Mouse (Mus musculus): ENCODE results near the gene Znrf4.

The Znrf4 gene

DNA sequence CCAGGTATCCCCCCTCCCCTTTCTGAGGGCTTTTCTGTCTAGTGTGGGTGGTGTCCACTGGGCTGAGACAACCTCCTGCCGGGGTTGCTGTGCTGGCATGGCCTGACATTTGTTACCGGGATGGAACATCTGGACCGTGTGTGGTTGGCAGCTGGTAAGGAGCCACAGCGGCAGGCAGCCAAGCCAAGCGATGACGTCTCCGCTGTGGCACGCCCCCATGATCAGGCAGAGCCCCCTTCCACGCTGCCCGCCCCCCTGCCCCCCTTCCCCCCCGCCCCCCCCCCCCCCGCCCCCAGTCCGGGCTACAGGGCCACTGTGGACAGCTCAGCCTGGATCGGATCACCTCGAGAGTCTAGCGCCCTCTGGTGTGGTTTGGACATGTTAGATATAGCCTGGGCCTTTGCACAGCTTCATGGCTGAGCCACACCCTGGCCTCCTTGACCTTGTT, 24.8 kb downstream of the Znrf4 start:
- peak; percentile 51 for DNase-seq

DNA sequence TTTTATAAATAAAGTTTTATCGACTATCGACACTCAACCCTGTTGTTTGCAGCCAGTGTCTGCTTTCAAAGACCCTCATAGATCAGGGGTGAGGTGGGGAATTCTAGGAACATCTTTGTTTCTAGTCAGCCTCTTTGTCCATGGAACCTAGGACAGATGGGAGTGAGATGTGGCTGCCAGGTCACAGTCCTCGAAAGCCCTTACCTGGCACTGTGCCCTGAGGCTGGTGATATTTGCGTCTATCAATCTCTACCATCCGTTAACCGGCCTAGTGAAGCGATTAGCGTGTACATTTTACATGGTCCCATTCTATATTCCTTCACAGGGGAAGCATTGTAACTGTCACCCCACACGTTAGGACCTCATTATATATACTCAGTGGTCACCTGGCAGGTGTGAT, 26.3 kb downstream of the Znrf4 start:
- no peak for DNase-seq

DNA sequence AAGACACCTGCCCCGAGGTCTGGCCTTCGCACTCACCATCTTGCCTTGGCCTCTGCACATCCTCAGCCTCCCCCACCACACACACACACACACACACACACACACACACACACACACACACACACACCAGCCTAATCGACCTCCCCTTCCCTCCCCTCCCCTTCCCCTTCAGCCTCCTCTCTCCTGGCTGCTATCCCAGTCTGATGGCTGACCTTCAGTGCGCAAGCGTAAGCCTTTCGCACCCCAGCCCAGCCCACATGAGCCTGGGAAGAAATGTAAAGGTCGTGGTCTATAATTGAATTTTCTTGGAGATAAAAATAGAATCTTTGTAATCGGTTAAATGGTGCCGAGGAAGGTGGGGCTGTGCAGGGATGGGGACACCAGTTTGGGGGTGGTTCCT, 27.1 kb downstream of the Znrf4 start:
- DNase-seq, result no peak

DNA sequence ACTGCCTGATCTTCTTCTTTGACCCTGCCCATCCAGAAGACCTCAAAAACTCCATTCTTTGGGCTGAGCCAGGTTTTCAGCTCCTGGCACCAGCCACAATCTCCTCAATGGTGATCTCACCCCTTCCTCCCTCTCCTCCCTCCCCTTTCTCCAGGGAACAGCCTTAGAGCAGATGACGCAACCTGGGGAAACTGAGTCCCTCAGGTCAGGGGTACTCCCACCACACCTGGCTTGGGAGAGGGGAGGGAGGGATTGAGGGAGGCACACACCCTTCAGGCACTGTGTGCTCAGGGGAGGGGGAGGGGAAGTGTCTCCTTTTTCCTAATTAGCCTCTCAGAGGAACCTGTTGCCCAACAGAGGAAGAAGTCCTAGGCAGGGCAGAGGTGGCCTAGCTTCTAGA, 29.6 kb downstream of the Znrf4 start:
- DNase-seq, result no peak

DNA sequence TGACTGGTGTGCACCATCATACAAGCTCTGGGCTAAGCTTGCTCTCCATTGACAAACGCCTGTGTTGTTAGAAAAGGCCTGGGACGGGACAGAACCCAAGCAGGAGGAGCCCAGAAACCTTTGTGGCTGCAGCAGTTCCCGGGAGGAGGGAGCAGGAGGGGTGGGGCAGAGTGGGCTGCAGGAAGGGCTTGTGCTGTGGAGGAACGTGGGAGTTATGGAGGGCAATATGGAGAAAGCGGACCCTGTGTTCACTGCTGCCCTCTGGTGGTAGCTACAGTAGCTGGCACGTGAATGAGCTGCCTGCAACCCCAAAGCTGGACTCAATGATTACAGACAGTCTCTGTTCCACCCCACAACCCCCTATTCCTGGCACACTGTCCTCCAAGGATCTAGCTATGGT, 32.9 kb downstream of the Znrf4 start:
- peak; percentile 77 for DNase-seq

DNA sequence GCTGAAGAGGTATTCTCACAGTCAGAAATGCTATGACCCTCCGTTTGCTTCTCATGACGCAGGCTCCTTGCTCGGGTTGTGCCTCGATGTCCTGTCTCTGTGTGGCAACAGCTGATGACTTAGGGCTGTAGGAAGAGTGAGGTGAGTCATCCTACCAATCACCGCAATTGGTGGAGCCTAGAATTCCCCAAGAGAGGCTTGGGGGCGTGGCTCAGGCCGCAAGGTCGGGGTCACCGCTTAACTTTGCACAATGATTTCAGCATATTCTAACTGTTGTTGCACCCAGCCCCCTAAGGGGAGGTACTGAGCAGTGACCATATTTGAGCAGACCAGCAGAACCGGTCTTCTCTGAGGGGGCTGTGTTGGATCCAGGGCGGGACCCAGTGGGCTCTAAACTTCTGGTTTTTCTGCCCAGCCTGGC, 34.0 kb downstream of the Znrf4 start:
- DNase-seq, result no peak

DNA sequence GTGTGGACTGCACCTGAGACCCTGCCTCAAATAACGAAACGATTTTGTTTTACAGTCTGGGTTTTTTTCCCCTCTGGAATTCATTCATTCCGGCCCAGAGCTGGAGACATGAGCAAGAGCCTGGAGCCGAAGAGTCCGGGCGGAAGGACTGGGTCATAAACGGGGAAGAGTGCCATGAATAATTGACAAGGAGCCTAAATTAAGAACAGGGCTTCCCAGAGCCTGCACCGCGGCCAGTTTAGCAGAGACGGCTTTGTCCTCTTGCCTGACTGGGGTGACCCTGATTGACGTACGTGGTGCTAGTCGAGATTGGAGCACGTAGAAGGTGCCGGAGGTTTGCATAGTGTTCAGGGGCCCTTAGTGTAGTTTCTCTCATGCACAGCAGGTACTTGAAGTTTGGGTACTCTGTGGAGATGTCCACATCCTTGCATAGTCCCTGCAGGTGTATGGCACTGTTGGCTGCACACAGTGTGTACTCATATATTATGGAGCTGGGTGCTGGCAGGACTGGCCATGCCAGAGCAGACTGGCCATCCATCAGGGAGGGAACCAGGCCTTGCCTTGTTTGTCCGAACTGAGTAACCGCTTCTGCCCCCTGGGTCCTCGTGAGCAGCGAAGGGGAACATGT, 34.9 kb downstream of the Znrf4 start:
- no peak for DNase-seq

DNA sequence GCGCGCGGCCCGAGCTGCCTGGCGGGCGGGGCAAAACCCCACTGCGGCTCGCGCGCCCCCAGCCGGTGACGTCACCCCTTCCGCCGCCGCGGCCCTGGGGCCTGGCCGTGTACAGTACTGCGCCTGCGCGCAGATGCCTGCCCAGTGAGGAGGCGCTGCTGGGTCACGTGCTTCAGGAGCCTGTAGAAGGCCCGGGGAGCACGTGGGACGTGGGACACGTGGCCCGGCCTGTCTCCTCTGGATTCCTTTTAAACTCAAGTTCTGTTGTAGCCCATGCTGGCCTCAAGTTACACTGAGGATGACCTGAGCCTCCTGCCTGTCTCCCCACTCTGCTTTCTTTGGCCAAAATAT, 35.9 kb downstream of the Znrf4 start, which contains the start of gene Ptprs:
TSS of gene Ptprs (minus strand) at position 82 of the 351 bp plus-strand sequence.
- DNase-seq, result peak; percentile 83

DNA sequence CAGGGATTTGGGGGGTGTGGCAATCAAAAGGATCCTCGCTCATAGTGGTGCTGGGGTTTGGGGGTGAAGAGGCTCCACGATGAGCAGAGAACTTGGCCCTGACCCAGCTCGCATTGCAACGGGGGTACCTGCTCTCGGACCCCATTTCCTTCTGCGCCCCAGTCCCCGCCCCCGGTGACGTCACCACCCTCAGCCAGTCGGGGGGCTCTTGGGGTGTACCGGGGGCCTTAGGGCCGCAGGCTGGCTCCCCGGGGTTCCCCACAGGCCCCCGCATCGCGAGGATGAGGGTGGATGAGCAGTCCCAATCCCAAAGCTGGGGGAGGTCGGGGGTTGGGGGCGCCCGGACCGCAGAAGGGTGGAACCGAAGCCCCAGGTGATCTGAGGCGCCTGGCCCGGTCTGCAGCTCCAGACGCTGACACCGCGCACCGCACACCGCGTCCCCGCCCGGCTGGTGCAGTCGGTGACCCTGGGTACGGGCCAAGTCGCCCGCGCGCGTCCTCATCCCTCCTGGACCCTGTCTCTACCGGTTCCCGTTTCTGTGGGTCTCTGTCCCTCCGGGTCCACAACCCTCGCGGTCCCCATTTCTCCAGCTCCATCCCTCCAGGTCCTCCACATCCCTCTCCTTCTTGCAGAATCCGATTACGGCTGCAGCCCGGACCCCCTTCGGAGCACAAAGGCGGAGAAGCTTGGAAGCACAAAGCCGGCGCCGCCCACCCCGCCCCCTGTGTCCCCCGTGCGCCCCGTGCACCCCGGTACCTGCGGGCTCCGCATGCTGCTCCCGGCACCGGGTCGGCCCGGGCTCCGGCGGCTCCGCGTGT, 36.4 kb downstream of the Znrf4 start:
- no peak for DNase-seq

DNA sequence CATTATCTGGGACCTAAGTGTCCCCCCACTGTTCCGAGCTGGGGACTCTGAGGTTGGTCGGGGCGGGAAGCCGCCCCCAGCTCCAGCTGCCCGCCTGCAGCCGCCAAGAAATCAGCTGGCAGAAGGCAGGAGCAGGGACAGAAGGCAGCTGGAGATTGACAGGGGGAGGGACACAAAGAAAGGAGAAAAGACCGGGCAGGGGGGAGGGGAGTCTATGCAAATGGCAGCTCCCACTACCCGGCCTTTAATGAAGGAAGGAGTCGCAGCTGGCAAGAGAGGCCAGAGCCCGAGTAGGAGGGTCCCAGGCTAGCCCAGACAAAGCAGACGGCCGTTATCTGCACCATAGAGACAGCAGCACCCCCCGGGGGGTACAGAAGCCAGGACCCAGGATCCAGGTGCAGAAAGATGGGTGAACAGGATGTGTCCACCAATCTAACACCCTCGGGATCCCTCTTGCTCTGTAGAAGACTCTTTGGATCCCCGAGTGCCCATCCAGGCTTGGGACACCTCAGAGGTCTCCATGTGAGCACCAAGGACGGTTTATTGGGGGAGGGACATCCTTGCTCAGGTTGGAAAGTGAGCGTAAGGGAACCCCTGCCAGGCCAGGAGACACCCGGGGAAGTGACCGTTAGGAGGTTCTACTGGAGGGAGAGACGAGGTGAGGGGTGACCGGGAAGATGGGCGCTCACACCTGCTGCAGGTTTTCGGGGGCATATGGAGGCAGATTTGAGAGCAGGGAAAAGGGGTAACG, 37.2 kb downstream of the Znrf4 start:
- DNase-seq, result no peak

DNA sequence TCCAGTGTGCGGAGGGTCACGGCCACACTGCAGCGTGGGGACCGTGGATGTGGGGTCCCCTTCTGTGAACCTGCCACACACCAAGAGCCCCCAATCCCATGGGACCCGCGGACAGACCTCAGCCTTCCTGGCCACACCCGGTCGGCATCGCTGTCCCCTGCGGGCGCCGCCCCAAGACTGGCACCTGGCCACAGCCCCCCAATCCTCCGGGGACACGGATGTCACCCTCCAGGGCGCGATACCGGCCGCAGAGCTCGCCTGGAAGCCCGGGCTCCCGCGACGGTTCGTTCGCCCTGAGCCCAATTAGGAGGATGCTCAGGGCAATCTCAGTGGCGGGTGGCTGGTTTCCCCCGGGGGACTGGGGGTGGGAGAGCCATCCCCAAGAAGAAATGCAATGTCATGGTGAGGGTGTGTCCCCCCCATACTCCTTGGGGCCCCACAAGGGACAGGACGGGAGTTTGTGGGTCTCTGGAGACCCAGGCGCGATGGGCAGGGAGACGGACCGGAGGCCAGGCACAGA, 37.9 kb downstream of the Znrf4 start:
- no peak for DNase-seq

DNA sequence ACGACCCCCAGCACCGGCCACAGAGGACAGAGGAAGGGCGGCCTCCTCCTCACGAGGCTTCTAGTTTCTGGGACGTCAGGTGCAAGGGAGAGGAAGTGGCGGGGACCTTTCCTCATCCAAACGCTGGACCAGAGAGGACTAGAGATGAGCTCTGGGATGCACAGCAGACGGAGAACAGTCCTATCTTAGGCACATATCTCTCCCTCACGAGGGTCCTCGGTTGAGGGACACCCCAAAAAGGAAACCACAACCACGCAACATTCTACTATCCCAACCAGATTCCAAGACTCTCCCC, 38.7 kb downstream of the Znrf4 start:
- DNase-seq, result no peak

DNA sequence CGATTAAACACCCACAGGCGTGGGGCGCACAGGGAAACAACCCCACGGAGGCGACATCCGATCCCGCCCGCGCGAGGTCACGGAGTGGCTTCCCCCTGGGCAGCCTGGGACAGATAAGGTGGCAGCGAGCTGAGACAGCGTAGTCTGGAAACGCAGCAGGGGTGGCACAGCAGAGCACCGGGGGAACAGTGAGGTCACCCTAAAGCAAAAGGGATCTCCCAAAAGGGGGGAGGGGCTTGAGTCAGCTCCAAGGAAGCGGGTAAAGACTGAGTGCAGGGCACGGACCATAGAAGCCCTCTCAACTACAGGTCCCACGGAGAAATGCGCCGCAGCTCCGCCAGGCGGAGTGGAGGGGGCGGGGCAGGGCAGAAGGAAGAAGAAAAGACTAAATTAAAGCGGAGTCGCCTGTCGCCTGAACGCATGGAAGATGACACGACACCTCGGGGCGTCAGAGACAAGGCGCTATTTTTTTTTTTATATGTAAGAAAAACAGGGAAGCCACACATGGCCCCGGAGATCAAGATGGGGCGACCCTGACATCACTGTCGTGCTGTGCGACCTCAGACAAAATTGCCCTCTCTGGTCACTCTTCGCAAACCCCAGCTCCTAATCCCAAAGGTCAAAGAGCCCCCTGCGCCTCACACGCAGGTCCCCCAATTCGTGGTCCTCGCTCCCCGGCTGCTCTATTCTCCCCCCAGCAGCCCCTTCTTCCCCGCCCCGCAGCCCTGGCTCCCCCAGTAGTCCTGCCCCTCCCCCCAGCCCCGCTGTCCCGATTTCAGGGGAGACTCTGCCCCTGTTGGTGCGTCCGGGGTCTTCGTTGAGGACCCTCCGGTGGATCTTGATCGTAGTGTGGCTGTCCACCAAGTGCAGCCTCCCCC, 39.3 kb downstream of the Znrf4 start:
- DNase-seq, result peak; percentile 50

DNA sequence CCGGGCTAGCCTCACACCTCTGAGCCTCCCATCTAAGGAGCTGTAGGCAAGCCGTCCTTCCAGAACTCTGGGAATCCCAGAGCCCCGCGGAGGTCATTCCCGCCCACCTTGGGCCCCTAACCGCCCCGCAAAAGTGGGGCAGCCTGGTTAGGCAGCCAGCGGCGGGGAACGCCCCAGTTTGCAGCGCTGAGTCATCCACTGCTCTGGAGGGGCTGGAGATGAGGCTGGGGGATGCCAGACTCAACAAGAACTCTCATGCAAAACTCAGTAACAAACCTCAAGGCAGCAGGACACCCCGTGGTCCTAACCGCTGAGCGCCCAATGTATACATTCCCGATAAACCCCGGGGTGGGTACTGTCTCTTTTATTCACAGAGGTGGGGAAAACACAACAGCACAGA, 40.1 kb downstream of the Znrf4 start:
- DNase-seq, result no peak

DNA sequence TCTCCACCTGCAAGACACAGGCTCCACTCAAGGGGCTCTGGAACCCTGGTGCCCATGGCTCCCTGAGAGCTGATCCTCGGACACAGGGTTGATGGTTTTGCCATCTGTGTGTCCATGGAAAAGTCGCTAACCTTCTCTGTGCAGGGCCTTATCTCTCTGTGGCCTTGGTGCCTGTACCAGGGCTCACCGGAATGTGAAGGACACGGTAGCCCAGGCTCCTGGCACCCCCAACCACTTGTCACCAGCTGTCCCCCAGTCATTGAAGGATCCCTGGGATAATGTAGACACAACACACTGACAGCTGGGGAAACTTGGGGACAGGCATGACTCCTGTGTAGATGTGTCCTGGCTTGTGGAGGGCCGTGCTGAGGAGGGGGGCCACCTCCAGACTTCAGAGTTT, 41.1 kb downstream of the Znrf4 start:
- DNase-seq, result no peak

DNA sequence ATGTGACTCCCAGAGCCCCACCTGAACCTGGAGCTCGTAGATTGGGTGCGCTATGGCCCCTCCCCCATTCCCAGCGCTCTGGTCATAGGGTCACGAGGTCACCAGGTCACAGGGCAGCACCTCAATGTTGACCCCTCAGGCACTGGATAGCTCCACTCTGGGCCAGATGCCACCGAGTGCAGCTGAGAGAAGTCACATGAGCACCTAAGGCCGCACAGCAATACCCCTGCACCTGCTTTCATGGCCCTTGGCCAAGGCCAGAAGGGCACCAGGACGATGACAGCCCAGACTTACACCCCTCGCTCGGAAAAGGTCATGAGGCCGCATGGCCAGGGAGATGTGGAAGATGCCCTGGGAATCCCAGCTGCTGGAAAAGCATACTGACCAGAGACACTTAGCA, 41.7 kb downstream of the Znrf4 start:
- no peak for DNase-seq

DNA sequence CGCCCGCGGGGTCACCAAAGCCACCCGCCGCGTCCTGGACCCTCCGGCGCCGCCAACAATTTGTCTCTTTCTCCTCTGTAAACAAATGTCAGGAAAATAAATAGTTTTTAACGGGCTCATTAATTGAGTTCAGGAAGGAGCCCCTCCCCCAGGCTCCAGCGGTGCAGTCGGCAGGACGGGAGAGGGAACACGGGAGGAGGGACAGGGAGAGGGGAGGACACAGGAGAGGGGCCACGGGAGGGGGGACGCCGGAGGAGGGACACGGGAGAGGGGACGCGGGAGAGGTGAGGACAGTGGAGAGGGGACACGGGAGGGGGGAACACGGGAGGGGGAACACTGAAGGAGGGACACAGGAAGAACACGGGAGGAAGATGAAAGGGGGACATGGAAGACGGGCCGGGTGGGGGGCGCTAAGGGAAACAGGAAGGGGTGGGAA, 42.2 kb downstream of the Znrf4 start:
- no peak for DNase-seq

DNA sequence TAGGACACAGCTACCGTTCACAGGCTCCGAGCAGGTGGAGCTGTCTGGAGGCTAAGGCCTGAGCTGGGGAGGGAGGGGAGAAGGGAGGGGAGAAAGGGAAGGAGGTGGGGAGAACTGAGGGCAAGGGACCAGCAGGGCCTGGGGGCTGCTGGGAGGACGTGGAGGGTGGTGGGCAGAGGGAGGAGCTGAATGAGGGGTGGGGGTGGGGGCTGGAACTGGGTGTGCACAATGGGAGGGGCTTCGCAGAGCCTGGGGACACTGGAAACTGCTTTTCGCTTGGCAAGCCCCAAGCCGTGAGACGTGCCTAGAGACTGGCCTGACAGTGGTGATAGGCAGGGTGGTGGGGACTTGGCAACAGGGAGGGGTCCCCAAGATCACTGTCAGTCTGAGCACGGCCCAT, 43.0 kb downstream of the Znrf4 start:
- DNase-seq, result no peak

DNA sequence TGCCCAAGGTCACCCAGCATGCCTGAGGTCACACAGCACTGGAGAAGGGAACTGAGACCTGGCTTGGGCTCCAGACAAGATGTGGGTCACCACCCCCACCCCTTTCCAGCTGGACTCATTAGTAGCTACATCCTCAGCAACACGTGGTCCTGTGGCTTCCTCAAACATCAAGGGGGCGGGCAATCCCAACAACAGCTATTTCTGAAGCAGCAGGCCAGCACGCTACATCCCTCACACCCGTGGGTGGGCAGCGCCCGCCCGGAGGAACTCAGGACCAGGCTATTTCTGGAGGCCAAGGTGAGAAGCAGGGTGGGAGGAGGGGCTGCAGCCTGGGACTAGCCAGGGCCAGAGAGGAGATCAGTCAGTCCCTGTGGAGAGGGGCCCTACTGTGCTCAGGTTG, 43.4 kb downstream of the Znrf4 start:
- DNase-seq, result no peak

DNA sequence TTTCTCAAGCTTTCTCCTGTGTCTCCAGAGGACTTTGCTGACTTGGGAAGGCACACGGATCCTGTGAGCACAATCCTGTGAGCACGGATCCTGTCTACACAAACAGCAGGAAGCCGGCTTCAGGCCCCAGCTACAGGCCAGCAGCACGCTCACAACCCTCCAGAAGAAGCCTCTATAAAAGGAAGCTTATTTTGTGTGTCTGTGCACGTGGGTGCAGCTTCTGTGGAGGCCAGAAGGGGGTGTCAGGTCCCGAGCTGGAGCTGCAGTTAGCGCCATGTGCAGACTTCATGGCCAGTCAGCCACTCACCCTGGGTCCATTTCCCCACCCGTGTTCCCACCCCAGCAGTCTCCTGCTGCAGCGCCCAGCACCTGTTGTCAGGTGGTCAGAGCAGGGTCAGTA, 43.9 kb downstream of the Znrf4 start:
- no peak for DNase-seq

DNA sequence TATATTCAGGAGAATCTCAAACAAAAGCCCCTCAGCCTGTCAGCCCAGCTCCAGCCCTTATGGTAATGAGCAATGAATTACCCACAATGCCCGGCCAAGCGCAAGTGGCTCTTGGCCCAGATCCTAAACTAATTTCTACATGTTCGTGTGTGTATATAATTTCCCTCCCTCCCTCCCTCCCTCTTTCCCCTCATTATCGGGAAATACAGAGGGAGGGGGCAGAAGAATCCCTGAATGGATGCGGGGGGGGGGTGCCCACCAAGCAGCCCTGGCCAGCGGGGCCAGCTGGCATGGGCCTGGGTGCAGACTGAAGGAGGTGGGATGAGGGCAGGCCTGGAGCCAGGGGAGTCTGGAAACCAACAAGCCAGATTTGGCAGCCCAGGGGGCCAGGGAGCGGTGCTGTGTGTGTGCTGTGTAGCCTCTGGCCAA, 44.8 kb downstream of the Znrf4 start:
- DNase-seq, result peak; percentile 62

DNA sequence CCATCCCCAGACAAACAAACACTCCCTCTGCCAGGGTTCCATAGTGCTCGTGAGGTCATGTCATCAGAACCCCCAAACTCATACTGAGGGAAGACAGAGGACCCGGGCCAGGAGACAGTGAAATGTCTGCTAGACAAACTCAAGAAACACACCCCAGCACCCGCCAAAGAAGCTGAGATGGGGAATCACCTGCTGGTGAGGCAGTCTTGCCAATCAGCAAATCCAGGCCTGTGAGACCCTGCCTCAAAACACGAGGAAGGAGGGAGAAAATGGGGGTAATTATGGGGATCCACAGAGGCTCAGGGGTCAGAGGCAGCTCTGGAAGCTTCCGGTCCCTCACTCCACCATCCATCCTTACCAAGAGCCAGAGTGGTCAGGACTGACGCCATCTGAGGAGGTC, 45.5 kb downstream of the Znrf4 start:
- no peak for DNase-seq

DNA sequence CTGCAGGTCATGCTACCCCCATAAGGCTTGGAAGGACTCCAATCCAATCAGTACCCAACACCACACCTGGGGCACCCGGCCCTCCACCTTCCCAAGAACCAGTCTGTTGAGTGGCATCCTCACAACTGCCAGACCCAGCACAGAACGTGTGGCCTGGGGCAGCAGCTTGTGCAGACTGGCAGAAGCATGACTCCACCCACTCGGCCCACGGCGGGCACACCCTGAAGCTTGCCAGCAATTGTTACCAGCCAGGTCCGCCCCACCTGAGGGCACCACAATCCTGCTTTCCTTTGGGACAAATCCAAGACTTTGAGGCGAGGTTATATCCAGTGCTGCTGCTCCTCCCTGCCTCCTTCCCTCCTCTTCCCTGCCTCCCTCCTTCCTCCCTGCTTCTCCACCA, 47.4 kb downstream of the Znrf4 start:
- DNase-seq, result no peak
